Mouse (Mus musculus) midbrain, embryonic 14.5 days (tissue): ENCODE results near the gene Sorcs2. TPM values are rescaled to one million over a fixed set of nuclear protein-coding genes. Genes with fewer than 3 reads are reported as not detected.

Source experiments
- ATAC-seq: fragments of 200-750 bp; cut with Nextera tagmentation; 2 replicates; pipeline ENCODE4 v1.8.0; 2017; ENCODE audit warnings: moderate number of reproducible peaks, moderate library complexity; ENCODE audit not compliant: low FRiP score, low TSS enrichment
- DNase-seq: peaks from one replicate; pipeline ENCODE4 v3.0.0-alpha.2; 2015
- H3K27ac ChIP-seq: fragments of 300-500 bp; sonication (generic); replicated peaks from 2 replicates; pipeline ENCODE4 v1.5.1; 2014; ENCODE audit warnings: mild to moderate bottlenecking, low read depth, low read length, moderate library complexity
- H3K27me3 ChIP-seq: fragments of 300-500 bp; sonication (generic); 2 replicates; pipeline ENCODE4 v1.6.1; 2014; ENCODE audit warnings: low read length, control low read depth, mixed read lengths; ENCODE audit not compliant: control insufficient read depth, insufficient read depth
- H3K36me3 ChIP-seq: fragments of 300-500 bp; sonication (generic); 2 replicates; pipeline ENCODE4 v1.6.1; 2014; ENCODE audit warnings: low read length, control low read depth; ENCODE audit not compliant: control insufficient read depth, insufficient read depth
- H3K4me1 ChIP-seq: fragments of 300-500 bp; sonication (generic); 2 replicates; pipeline ENCODE4 v1.6.1; 2014; ENCODE audit warnings: mild to moderate bottlenecking, antibody characterized with exemption, low read length, control low read depth; ENCODE audit not compliant: control insufficient read depth, insufficient read depth
- H3K4me2 ChIP-seq: fragments of 300-500 bp; sonication (generic); 2 replicates; pipeline ENCODE4 v1.6.1; 2014; ENCODE audit warnings: mild to moderate bottlenecking, low read length, moderate library complexity
- H3K4me3 ChIP-seq: fragments of 300-500 bp; sonication (generic); replicated peaks from 2 replicates; pipeline ENCODE4 v1.5.1; 2014; ENCODE audit warnings: low read depth, low read length
- H3K9ac ChIP-seq: fragments of 300-500 bp; sonication (generic); replicated peaks from 2 replicates; pipeline ENCODE4 v1.6.1; 2014; ENCODE audit warnings: mild to moderate bottlenecking, low read length, moderate library complexity
- H3K9me3 ChIP-seq: fragments of 300-500 bp; sonication (generic); 2 replicates; pipeline ENCODE4 v1.6.1; 2016; ENCODE audit warnings: low read length, control low read depth, mixed read lengths; ENCODE audit not compliant: control insufficient read depth
- WGBS: fragments of 180-500 bp; shearing (Covaris S2); extraction: QIAGEN DNeasy Blood & Tissue Kit; methylation state at CpG from one replicate; pipeline ENCODE4 v1.1.7; 2014; 5-methylcytosine and 5-hydroxymethylcytosine counted together
- polyA plus RNA-seq: library from polyadenylated mRNA; unstranded; fragments of >200 nt; fragmentation: Nextera tagmentation; extraction: Ambion mirVana; gene quantifications from 2 replicates; pipeline ENCODE4 v1.2.1, GENCODE M21; 2014

Gene Sorcs2
- polyA plus RNA-seq, 1 experiment from 2014 or later = 15.1 TPM

DNA sequence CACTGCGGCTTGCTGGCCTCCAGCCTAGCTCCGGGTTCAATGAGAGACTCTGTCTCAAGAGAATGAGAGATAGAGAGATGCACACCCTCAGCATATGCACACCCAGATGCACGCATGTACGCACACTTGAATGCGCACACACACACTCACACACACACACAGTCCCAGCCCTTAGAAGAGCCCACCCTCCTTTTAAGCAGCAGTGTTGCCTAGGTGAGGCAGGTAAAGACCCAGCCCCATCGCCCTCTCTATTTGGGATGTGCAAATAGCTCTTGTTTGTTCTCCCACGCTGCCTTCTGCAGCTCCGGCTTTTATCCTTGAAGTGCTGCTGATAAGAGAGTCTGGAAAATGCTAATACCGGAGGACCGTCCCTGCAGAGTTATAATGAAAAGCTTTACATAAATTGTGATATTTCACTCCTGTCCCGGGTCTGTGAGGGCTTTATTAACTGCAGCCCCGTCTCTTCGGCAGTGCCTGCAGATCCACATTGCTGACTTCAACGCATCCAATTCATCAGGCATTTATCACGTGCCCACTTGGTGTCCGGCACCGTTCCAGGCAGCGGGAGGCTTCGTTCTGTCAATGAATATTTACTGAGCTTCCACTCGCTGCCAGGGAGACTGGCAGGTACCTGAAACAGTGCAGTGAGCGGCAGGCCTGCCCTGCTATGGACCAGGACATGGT is 67.3 kb downstream of the Sorcs2 start:
- peak overlapping the region; percentile 82 for H3K27ac ChIP-seq
- ATAC-seq = peak; percentile 54; the same call in 1 of the 2 replicates
- no peak overlapping the region for H3K9ac ChIP-seq

DNA sequence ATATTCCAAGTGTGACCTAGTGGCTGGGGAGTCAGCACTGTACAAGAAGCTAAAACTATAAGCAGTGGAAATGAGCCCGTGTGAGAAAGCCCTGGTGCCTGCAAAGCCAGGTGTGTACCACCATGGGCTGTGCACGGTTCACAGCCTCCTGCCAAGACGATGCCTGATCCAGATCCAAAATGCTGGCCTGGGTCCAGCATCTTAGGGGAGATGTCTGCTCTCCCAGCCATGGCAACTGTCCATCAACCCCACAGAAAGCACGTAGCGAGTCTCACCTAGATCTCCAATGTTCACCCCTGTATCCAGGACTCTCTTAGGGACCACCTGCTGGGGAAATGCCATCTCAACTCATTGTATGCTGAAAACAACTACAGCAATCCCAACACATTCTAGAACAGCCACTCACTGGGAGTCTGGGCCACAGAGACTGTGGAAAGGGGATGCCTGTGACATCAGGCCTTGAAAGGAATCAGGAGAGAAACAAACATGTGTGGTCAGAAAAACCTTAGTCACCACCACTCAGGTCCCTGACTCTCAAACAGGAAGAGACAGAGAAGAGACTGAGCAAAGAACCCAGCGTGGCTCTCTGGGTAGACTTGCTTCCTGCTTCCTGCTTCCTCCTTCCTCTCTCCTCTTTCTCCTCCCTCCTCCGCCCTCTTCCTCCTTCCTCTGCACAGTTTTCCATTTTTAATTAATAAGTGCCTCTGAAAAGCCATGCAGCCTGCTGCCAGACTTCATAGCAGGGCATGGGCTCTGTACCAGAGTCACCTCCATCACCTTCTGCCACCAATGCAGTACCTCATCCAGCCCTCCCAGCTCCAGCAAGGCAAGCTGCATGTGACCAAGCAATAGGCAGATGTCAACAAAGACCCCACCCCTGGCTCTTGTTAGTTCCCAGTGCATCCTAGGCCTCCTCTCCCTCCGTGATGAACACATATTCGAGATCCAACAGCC is 71.6 kb downstream of the Sorcs2 start:
- no peak overlapping the region for H3K4me3 ChIP-seq
- no peaks in the 10 kb centered on the region for H3K36me3 ChIP-seq
- H3K4me1 ChIP-seq = peaks cover 28% of the 10 kb centered on the region
- no peaks in the 10 kb centered on the region for H3K9me3 ChIP-seq
- H3K4me2 ChIP-seq = no peak overlapping the region
- H3K27ac ChIP-seq = no peak overlapping the region
- H3K27me3 ChIP-seq = no peaks in the 10 kb centered on the region
- 75% methylated on average over 9 of the region's 9 CpGs for WGBS
- H3K9ac ChIP-seq = no peak overlapping the region
- DNase-seq (no peak), ATAC-seq (no peak)

More for the DNA sequence above, 67.3 kb downstream of the Sorcs2 start:
- Histone ChIP-seq H3K36me3 (no peaks in the 10 kb centered on the region), H3K9me3 (no peaks in the 10 kb centered on the region), H3K4me1 (peaks cover 34% of the 10 kb centered on the region), H3K4me3 (no peak overlapping the region), H3K27me3 (no peaks in the 10 kb centered on the region), H3K4me2 (peak overlapping the region; percentile 14)
- DNase-seq = peak; percentile 81
- 32% methylated on average over 21 of the region's 21 CpGs for WGBS

DNA sequence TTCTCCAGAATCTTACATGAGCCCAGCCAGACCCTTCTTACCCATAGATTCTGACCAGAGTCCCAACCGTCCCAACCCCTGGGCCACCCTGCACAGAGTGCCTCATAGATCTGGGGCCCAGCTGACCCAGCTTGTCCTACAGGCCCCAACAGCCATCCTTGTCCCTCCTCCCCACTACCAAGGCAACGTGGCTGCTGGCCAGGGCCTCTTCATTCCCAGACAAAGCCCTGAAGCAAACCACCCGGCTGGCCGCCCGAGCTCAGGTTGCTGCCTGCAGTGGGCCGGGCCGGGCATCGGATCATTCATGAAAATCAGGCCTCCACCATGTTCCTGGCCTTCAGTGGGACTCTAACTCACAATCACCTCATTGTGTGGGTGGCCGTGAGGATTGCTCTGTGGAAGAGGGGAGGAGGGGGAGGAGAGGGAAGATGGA is 73.8 kb downstream of the Sorcs2 start:
- Histone ChIP-seq H3K27ac (no peak overlapping the region; the same call in 1 of the 2 replicates), H3K9ac (no peak overlapping the region), H3K9me3 (no peaks in the 10 kb centered on the region), H3K4me2 (no peak overlapping the region), H3K36me3 (no peaks in the 10 kb centered on the region), H3K27me3 (no peaks in the 10 kb centered on the region), H3K4me1 (peaks cover 12% of the 10 kb centered on the region; the same call in 1 of the 2 replicates), H3K4me3 (no peak overlapping the region)
- DNase-seq = peak; percentile 75
- peak; percentile 59 for ATAC-seq
- 38% methylated on average over 9 of the region's 9 CpGs for WGBS

DNA sequence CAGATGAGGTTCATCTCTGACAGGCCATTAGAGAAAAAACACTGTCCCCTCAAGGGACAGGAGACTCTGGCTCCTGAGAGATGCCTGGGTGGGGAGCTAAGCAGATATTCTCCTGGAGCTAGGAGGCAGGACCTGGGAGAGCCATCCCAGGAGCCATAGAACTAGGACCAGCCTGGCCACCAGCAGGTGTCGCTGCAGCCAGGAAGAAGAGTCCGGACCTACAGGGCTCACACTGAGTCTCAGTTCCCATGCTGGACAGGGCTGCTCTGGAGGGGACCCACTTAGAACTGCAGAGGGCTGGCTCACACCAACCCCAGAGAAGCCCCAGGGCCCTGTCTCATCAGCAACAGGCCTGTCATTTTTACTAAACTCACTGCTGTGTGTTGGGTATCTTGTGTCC is 74.4 kb downstream of the Sorcs2 start:
- Histone ChIP-seq H3K9ac (no peak overlapping the region), H3K9me3 (no peaks in the 10 kb centered on the region), H3K36me3 (no peaks in the 10 kb centered on the region), H3K27ac (no peak overlapping the region; the same call in 1 of the 2 replicates), H3K4me3 (no peak overlapping the region), H3K4me1 (peaks cover 12% of the 10 kb centered on the region; the same call in 1 of the 2 replicates), H3K27me3 (no peaks in the 10 kb centered on the region), H3K4me2 (no peak overlapping the region)
- WGBS = 2% methylated on average over 2 of the region's 2 CpGs
- DNase-seq (peak; percentile 81), ATAC-seq (peak; percentile 69; the same call in 1 of the 2 replicates)

GRCm38 (mm10) chr5:36321581-36321980 is 76.4 kb downstream of the Sorcs2 start:
- no peaks in the 10 kb centered on the region for H3K27me3 ChIP-seq
- H3K36me3 ChIP-seq = no peaks in the 10 kb centered on the region
- no peak overlapping the region for H3K9ac ChIP-seq
- DNase-seq (no peak), ATAC-seq (no peak)
- no peaks in the 10 kb centered on the region for H3K9me3 ChIP-seq
- peaks cover 12% of the 10 kb centered on the region; the same call in 1 of the 2 replicates for H3K4me1 ChIP-seq
- H3K4me2 ChIP-seq = no peak overlapping the region
- 34% methylated on average over 8 of the region's 8 CpGs for WGBS
- no peak overlapping the region for H3K4me3 ChIP-seq
- H3K27ac ChIP-seq = no peak overlapping the region

DNA sequence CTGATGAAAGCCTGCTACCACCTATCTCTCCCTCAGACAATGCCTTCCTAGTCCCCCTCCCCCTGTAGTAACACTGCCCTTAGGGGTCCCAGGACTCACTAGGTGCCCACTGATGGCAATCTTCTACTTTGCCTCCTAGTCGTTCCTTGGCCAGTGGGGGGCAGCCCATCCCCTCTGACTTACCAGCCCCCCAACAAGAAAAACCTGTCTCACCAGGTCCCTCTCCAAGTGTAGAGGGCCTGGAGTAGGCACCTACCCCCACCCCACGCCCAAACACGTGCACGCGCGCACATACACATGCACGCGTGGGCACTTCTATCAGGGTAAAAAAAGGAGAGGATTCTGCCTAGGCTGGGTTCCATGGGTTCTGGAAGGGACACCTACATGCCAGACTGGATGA is 77.3 kb downstream of the Sorcs2 start:
- Histone ChIP-seq H3K4me1 (peaks cover 10% of the 10 kb centered on the region; the same call in 1 of the 2 replicates), H3K4me3 (no peak overlapping the region), H3K4me2 (no peak overlapping the region), H3K36me3 (no peaks in the 10 kb centered on the region), H3K9ac (no peak overlapping the region), H3K27ac (no peak overlapping the region), H3K9me3 (no peaks in the 10 kb centered on the region), H3K27me3 (no peaks in the 10 kb centered on the region)
- no peak for DNase-seq
- WGBS = 89% methylated on average over 8 of the region's 8 CpGs
- ATAC-seq = no peak

DNA sequence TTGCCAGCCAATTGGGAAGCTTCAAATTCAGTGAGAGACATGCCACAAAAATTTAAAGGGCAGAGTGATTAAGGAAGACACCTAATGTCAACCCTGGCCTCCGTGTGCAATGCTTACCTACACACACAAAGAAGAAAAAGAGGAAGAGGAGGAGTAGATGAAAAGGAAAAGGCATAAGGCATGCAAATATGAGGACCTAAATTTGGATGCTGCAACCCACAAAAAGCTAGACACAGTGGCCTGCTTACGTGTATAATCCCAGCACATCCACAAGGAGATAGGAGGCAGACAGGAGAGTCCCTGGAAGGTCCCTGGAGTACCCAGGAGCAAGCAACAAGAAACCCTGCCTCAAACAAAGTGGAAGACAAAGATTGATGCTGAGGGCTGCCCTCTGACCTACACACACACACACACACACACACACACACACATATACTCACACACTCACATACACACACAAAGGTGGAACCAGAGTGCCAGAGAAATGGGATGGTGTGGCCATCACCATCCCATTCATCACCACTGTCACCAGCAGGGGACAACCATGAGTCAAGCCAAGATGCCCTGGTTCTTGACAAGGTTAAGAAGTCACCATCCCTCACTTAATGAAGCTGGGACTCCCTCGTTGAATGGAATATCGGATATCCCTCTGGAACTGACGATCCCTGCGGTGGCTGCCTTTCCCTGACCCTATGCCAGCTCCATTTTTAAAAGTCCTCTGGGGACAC is 80.1 kb downstream of the Sorcs2 start:
- ATAC-seq (no peak), DNase-seq (no peak)
- Histone ChIP-seq H3K4me3 (no peak overlapping the region), H3K4me1 (peaks cover 22% of the 10 kb centered on the region), H3K27ac (no peak overlapping the region), H3K9me3 (no peaks in the 10 kb centered on the region), H3K9ac (no peak overlapping the region), H3K36me3 (no peaks in the 10 kb centered on the region), H3K27me3 (no peaks in the 10 kb centered on the region), H3K4me2 (no peak overlapping the region)
- 59% methylated on average over 6 of the region's 6 CpGs for WGBS

- Histone ChIP-seq H3K4me3 (no peak overlapping the region), H3K9me3 (no peaks in the 10 kb centered on the region), H3K27ac (no peak overlapping the region), H3K4me1 (peaks cover 23% of the 10 kb centered on the region), H3K27me3 (no peaks in the 10 kb centered on the region), H3K9ac (no peak overlapping the region), H3K36me3 (no peaks in the 10 kb centered on the region), H3K4me2 (no peak overlapping the region)
- DNase-seq (no peak), ATAC-seq (no peak)
- 87% methylated on average over 9 of the region's 9 CpGs for WGBS
Measured at GRCm38 (mm10) chr5:36315106-36315505, 82.8 kb downstream of the Sorcs2 start.
